In the genomic region with DNA sequence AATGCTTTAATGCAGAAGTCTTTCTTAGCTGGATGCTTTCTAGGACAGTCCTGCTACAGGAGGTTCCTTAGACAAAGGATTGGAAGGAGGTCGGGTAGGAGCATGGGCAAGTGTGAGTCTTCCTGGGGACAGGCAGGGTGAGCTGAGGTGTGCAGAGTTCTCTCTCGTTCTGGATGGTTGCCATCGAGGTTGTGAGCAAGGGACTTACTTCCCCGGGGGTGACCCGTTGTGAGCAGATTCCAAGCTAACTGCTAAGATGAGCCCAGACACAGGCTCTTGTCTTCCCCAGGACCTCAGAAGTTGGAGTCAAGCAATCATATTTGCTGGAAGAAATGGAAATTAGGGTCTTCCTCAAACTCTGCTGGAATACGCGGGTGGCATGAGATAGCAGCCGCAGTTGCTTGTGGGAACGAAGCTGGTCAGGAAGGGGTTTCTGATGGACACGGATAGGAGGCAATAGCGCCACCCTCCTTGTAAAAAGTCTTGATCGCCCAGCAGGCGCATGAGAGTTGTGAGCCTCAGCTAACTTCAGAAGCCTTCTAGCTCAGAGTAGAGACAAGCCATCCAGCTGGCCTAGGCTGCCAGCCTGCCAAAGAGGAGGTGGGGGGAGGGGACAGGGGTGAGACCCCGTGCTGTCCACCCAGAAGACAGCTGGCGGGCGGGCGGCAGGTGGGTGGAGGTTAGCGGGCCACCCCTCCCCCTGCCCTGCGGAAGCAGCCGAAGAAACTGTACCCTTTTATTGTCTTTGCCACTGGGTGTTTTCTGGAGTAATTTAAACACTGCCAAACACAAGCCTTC, we compare ENCODE assay signal across 8 mouse cellular contexts. TPM values are rescaled to one million over a fixed set of nuclear protein-coding genes. Genes with fewer than 3 reads are reported as not detected.
DNase-seq lines count a peak whose midpoint lies in the region; ATAC-seq lines count a peak whose summit lies in the region.

No protein-coding gene starts in this region.

- H3K9me3 ChIP-seq in forebrain, embryonic 15.5 days = no peaks in the 10 kb centered on the region

- intact Hi-C loops in left cerebral cortex, postnatal 36 days (cut with DNase I) = no loop called here

- peak overlapping the region; percentile 39 for H3K4me3 ChIP-seq in forebrain, embryonic 15.5 days

- peak; percentile 66 for ATAC-seq in forebrain, embryonic 15.5 days (replicated peaks)
- ATAC-seq in hematopoietic stem cell, adult 5-6 weeks (replicated peaks in 1 of 2; ENCODE audit: insufficient read depth in 1 of 2, low FRiP score in 2 of 2, low TSS enrichment in 1 of 2, low read depth in 1 of 2, poor library complexity in 2 of 2, severe bottlenecking in 2 of 2) = peak; percentile 26 to 35
- peak; percentile 19 for ATAC-seq in megakaryocyte progenitor cell, adult 5-6 weeks (replicated peaks; ENCODE audit: poor library complexity)

- WGBS in forebrain, embryonic 15.5 days = 3% methylated on average over 20 of the region's 20 CpGs

- H3K9ac ChIP-seq in forebrain, embryonic 15.5 days (replicated peaks) = peak overlapping the region; percentile 39

- peak overlapping the region; percentile 60 for H3K27ac ChIP-seq in forebrain, embryonic 15.5 days (replicated peaks)

- H3K36me3 ChIP-seq in forebrain, embryonic 15.5 days = no peaks in the 10 kb centered on the region

- peak overlapping the region; percentile 73 for H3K4me2 ChIP-seq in forebrain, embryonic 15.5 days (replicated peaks)

- no peaks in the 10 kb centered on the region for H3K27me3 ChIP-seq in forebrain, embryonic 15.5 days

- H3K4me1 ChIP-seq in forebrain, embryonic 15.5 days = peaks cover 22% of the 10 kb centered on the region

- DNase-seq in MN1 (ENCODE audit: low spot score) (peak; percentile 83), adipocyte (ENCODE audit: low spot score) (no peak)
- DNase-seq in c-Kit-positive CD71-positive TER-119-positive erythroid progenitor cells, embryonic 14.5 days (ENCODE audit: low spot score) = peak; percentile 70
- DNase-seq in left cerebral cortex, postnatal 36 days (ENCODE audit: low spot score in 2 of 2) = peak; percentile 18 to 23
- peak; percentile 35 for DNase-seq in right cerebral cortex, postnatal 4 days

RNA-seq across cellular contexts. Expression of a gene that starts 44.3 kb away (rescaled TPM):
- polyA plus RNA-seq in forebrain, embryonic 15.5 days (2015; fragmentation: Nextera tagmentation; extraction: Ambion mirVana) = 36.0 and 37.8 TPM in 2 replicates
- 95.9 and 106 TPM in 2 replicates for total RNA-seq in hematopoietic stem cell, adult 5-6 weeks (2017)
- total RNA-seq in left cerebral cortex, postnatal 36 days (2021) = 100 to 1,000 TPM in 1 of 2 experiments, 10 to 100 TPM in 1; 98.1 to 119 TPM
- 124 and 137 TPM in 2 replicates for total RNA-seq in megakaryocyte progenitor cell, adult 5-6 weeks (2015)
- 105 and 114 TPM in 2 replicates for total RNA-seq in megakaryocyte progenitor cell, adult 5-6 weeks (2017)
